Mouse (Mus musculus) cortical plate, adult 2 months (tissue): ENCODE data around the gene Cotl1.

Source experiments
- CTCF ChIP-seq: fragments of 200-500 bp; IDR thresholded peaks from 2 replicates; pipeline ENCODE4 v1.5.1; 2011; ENCODE audit warnings: mild to moderate bottlenecking, control low read depth, low read length; ENCODE audit not compliant: insufficient read depth; ENCODE audit errors: extremely low read depth
- POLR2A ChIP-seq: fragments of 200-500 bp; IDR thresholded peaks from 2 replicates; pipeline ENCODE4 v1.6.1; 2011; ENCODE audit warnings: mild to moderate bottlenecking, low read length, control low read depth; ENCODE audit not compliant: insufficient read depth; ENCODE audit errors: extremely low read depth

GRCm38 (mm10) chr8:119816219-119816618 lies 24.1 kb downstream of the Cotl1 start:
- TF ChIP-seq CTCF, result no peak
- TF ChIP-seq POLR2A, result no peak
